Mouse (Mus musculus) E14TG2a.4 (cell line): ENCODE data around the gene Ptprn2.

ENCODE experiments used
- CTCF ChIP-seq: conservative IDR thresholded peaks from 2 replicates; pipeline ENCODE4 v1.5.1; 2014; ENCODE audit warnings: low read length
- NANOG ChIP-seq: IDR thresholded peaks from 2 replicates; pipeline ENCODE4 v1.6.1; 2014; ENCODE audit warnings: borderline replicate concordance, low read length, mixed read lengths

GRCm38 (mm10) chr12:116642191-116642549 lies 156.7 kb downstream of the Ptprn2 start:
- TF ChIP-seq CTCF: no peak
- no peak for TF ChIP-seq NANOG
